Mouse (Mus musculus): Measurements from ENCODE around the gene Gtf2a2.

- TF ChIP-seq EP300 (IDR thresholded peaks at IDR 0.05; ENCODE audit: low read depth): no peak
- peak; percentile 47 for TF ChIP-seq CTCF (IDR thresholded peaks at IDR 0.05; ENCODE audit: low read depth)
Observed at GRCm38 (mm10) chr9:70018879-70019278, 6.5 kb downstream of the Gtf2a2 start.

All from heart, postnatal 0 days (tissue).